Mouse (Mus musculus): ENCODE results near the gene Gm9789.
"Not testable (repeated sequence)": the region's sequence is repeated elsewhere in the genome, so short reads cannot be mapped to it uniquely, and the experiment has no call there.

The Gm9789 gene

GRCm38 (mm10) chr16:89157652-89158051 is at the start of gene Gm9789:
Gm9789 (plus strand) TSS chr16:89157952.
- DNase-seq (ENCODE audit: low read depth, low spot score) = no peak

DNA sequence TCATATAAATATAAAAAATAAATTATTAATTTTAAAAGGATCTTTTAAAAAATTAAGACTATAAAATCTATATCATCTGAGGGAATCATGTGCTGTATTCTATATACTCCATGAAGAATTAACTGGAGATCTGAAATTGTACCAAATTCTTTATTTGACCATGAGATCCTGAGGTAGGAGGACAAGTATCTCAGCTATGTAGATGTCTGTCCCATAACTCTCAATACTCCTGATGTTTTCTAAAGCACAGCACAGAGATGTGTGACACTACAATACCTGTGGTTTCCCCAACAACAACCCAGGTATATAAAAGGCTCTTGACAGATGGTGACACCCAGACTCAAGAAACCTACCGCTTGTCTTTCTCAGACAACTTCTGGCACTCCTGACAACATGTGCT is 17.2 kb upstream of the Gm9789 start, which contains the start of gene Gm6358:
Gm6358 (plus strand) TSS at position 301 of the 400 bp plus-strand sequence.
- DNase-seq (ENCODE audit: low read depth, low spot score) = no peak

DNA sequence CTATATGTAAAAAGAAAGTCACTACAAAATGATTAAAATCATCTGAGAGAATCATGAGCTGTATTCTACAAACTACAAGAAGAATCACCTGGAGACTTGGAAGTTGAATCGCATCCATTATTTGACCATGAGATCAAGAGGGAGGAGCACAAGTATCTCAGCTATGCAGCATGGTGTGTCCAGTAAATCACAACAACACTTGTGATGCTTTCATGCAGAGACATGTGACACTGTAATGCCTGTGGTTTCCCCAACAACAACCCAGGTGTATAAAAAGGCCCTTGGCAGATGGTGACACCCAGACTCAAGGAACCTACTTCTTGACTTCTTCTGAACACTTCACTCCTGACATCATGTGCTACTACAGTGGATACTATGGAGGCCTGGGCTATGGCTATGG is 7.0 kb upstream of the Gm9789 start, which contains the start of gene Gm10061:
Gm10061 (plus strand) TSS at position 301 of the 400 bp plus-strand sequence.
- no peak for DNase-seq (ENCODE audit: low read depth, low spot score)

DNA sequence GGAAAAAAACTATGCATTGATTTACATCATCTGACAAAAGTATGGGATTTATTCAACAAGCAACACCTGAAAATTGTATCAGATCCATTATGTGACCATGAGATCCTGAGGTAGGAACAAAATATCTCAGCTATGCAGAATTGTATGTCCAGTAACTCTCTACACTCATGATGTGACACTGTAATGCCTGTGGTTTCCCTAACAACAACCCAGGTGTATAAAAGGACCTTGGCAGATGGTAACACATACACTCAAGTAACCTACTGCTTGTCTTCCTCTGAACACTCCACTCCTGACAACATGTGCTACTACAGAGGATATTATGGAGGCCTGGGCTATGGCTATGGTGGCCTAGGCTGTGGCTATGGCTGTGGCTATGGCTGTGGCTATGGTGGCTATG is 11.4 kb downstream of the Gm9789 start, which contains the start of gene Gm7735:
Gm7735 (plus strand) TSS at position 301 of the 400 bp plus-strand sequence.
- not testable (repeated sequence) for DNase-seq (ENCODE audit: low read depth, low spot score)

GRCm38 (mm10) chr16:89174435-89174834 is 16.7 kb downstream of the Gm9789 start, which contains the start of gene 1110057P08Rik:
1110057P08Rik (plus strand) TSS chr16:89174735.
- no peak for DNase-seq (ENCODE audit: low read depth, low spot score)

DNA sequence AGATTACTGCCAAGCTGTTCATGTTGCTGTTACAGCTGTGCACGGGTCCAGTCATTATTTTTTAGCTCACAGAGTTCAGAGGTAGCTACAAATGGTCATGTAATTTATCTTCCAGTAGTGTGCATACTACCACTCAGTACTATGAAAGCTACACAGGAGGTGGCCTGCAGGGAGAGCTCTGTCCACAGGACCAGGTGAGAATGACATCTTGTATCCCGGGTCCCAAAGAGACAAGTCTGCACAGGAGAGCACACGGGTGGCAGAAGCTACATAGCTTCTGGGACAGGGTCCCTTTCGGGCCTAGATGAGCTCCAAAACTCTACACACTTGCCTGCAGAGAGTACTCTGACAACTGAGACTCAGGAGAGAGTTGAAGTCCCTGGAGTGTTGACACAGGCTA is 30.9 kb downstream of the Gm9789 start:
- no peak for DNase-seq (ENCODE audit: low read depth, low spot score)

- DNase-seq (ENCODE audit: low read depth, low spot score) = no peak
These were observed 47.8 kb downstream of the Gm9789 start, which contains the start of gene Krtap20-2 for GRCm38 (mm10) chr16:89205561-89205960. Krtap20-2 (plus strand) TSS chr16:89205861.
